Mouse (Mus musculus) heart, embryonic 13.5 days (tissue): ENCODE data around the gene Tjp2. TPM values are rescaled to one million over a fixed set of nuclear protein-coding genes. Genes with fewer than 3 reads are reported as not detected.

Source experiments
- ATAC-seq: fragments of 200-750 bp; cut with Nextera tagmentation; 2 replicates; pipeline ENCODE4 v1.8.0; 2017; ENCODE audit warnings: moderate TSS enrichment; ENCODE audit not compliant: insufficient number of reproducible peaks, low FRiP score, low TSS enrichment; ENCODE audit errors: extremely low read depth
- H3K27ac ChIP-seq: fragments of 300-500 bp; sonication (generic); replicated peaks from 2 replicates; pipeline ENCODE4 v1.5.1; 2015; ENCODE audit warnings: moderate library complexity, mild to moderate bottlenecking, inconsistent platforms
- H3K27me3 ChIP-seq: fragments of 300-500 bp; sonication (generic); replicated peaks from 2 replicates; pipeline ENCODE4 v1.6.1; 2015; ENCODE audit warnings: mild to moderate bottlenecking, inconsistent platforms
- H3K36me3 ChIP-seq: fragments of 300-500 bp; sonication (generic); 2 replicates; pipeline ENCODE4 v1.6.1; 2015; ENCODE audit warnings: mild to moderate bottlenecking, inconsistent platforms
- H3K4me1 ChIP-seq: fragments of 300-500 bp; sonication (generic); 2 replicates; pipeline ENCODE4 v1.6.1; 2015; ENCODE audit warnings: inconsistent platforms
- H3K4me2 ChIP-seq: fragments of 300-500 bp; sonication (generic); 2 replicates; pipeline ENCODE4 v1.6.1; 2015; ENCODE audit warnings: inconsistent platforms, mild to moderate bottlenecking, moderate library complexity
- H3K4me3 ChIP-seq: fragments of 300-500 bp; sonication (generic); 2 replicates; pipeline ENCODE4 v1.5.1; 2015; ENCODE audit warnings: moderate library complexity, mild to moderate bottlenecking, inconsistent platforms
- H3K9ac ChIP-seq: fragments of 300-500 bp; sonication (generic); 2 replicates; pipeline ENCODE4 v1.6.1; 2015; ENCODE audit warnings: inconsistent platforms, mild to moderate bottlenecking, moderate library complexity
- H3K9me3 ChIP-seq: fragments of 300-500 bp; sonication (generic); 2 replicates; pipeline ENCODE4 v1.6.1; 2016; ENCODE audit warnings: inconsistent platforms
- WGBS: fragments of 180-500 bp; shearing (Covaris S2); methylation state at CpG from one replicate; pipeline ENCODE4 v1.1.7; 2015; ENCODE audit warnings: mixed read lengths; 5-methylcytosine and 5-hydroxymethylcytosine counted together
- polyA plus RNA-seq: library from polyadenylated mRNA; unstranded; fragments of >200 nt; fragmentation: Nextera tagmentation; extraction: Ambion mirVana; gene quantifications from 2 replicates; pipeline ENCODE4 v1.2.1, GENCODE M21; 2015

The Tjp2 gene
- polyA plus RNA-seq, 1 experiment from 2014 or later: 22.7 TPM

DNA sequence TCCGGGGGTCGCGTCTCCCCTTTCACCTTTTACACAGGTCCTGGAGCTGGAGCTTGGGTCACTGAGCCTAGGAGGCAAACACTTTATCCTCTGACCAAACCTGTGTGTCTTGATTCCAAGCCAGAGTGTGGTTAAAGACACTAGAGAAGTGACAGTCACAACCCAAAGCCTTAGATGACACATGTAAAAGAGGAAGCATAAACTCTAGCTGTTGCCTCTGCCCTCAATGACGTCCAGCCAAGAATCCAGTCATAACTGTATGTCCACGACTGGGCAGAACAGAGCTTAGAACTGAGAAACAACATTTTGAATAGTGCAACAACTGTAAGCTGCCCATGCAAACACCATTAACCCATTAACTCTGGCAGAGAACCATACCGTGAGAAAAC is 68.8 kb downstream of the Tjp2 start:
- Histone ChIP-seq H3K27ac (no peak overlapping the region), H3K36me3 (no peaks in the 10 kb centered on the region), H3K9ac (no peak overlapping the region), H3K9me3 (no peaks in the 10 kb centered on the region), H3K4me3 (no peak overlapping the region), H3K4me1 (peaks cover 37% of the 10 kb centered on the region), H3K27me3 (no peaks in the 10 kb centered on the region), H3K4me2 (no peak overlapping the region)
- ATAC-seq: no peak
- 66% methylated on average over 6 of the region's 6 CpGs for WGBS

DNA sequence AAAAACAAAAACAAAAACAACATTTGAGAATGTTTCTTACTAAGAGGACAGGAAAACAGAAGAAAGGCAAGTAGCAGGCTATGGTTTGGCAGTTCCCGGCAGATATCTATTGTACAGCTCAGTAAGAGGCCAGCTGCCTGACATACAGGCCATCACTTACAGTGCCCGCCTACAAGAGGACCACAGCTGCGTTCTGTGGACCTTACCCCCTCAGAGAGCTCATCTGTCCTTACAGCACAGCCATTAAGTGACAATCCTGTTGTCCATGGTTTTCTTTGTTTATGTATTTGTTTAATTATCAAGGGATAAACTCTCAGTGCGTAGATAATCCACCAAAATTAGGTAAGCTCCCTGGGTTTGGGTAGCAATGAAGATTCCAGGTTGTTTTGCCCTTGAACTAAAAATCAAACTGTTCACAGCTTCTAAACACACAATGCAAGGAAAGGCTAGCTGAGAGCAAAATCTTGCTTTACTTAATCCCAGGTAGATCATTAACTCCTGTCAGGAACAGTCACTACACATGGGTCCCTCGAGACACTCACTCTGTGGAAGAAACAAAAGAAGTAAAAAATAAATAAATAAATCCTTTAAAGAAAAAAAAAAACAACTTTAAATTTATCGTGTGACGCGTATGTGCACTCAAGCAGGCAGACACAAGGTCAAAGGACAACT is 69.3 kb downstream of the Tjp2 start:
- no peak overlapping the region for H3K4me3 ChIP-seq
- 71% methylated on average over 8 of the region's 8 CpGs for WGBS
- H3K27me3 ChIP-seq: no peaks in the 10 kb centered on the region
- H3K4me2 ChIP-seq: no peak overlapping the region
- H3K4me1 ChIP-seq: peaks cover 34% of the 10 kb centered on the region
- H3K9ac ChIP-seq: no peak overlapping the region
- no peaks in the 10 kb centered on the region for H3K9me3 ChIP-seq
- no peaks in the 10 kb centered on the region for H3K36me3 ChIP-seq
- ATAC-seq: no peak
- H3K27ac ChIP-seq: no peak overlapping the region

DNA sequence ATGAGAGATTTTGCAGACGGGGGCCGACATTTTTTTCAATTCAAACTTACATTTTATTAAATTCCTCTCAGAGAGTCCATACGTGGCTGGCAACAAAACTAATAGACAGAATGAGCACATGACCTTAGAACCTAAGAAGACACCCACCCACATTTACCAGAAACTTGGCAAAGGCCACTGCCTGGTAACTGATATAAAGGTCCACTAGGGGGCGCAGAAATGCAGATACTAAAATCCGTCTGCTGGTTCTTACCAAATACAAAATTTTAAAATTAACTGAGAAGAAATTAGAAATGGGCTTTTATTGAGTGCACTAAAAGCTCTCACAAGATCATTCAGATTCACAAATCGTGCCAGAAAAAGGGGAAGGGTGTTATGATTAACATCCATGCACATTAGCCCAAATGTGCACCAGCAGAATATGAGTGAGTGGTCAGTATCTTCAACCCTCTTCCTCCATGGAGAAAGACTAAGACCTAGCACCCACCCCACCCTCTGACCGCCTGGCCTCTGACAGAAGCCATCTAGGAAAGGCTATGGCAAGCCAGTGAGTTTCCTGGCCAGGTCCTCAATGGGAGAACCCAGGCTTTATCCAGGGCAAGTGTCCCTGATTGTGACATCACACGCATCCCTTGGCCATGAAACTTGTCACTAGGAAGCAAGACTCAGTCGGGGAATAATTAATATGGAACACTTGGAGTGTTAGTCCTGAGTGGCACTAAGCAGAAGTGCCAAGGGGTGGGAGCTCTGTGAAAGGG is 71.4 kb downstream of the Tjp2 start:
- Histone ChIP-seq H3K9me3 (no peaks in the 10 kb centered on the region), H3K4me2 (no peak overlapping the region), H3K4me1 (peaks cover 16% of the 10 kb centered on the region; the same call in 1 of the 2 replicates), H3K36me3 (peaks cover 5% of the 10 kb centered on the region), H3K9ac (no peak overlapping the region), H3K27ac (no peak overlapping the region), H3K27me3 (no peaks in the 10 kb centered on the region), H3K4me3 (no peak overlapping the region)
- ATAC-seq: no peak
- WGBS: 46% methylated on average over 9 of the region's 9 CpGs

DNA sequence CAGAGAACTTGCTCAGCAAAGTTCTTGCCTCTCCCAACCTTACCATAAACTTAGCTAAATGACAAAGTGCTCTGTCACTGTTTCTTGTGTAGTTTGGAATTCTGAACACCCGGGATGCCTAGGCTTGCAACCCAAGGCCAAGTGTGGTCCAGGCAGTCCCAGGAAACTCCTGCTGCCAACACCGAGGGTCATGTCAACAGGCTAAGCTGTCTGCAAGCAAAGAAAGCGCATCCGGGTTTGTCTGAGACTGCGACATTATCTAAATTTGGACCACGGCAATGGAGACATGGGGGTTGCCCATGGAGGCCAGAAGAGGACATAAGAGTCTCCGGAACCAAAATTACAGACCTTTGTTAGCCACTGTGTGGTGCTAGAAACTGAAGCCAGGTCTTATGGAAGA is 80.8 kb downstream of the Tjp2 start:
- ATAC-seq: no peak
- WGBS: 49% methylated on average over 7 of the region's 7 CpGs
- H3K4me3 ChIP-seq: no peak overlapping the region

DNA sequence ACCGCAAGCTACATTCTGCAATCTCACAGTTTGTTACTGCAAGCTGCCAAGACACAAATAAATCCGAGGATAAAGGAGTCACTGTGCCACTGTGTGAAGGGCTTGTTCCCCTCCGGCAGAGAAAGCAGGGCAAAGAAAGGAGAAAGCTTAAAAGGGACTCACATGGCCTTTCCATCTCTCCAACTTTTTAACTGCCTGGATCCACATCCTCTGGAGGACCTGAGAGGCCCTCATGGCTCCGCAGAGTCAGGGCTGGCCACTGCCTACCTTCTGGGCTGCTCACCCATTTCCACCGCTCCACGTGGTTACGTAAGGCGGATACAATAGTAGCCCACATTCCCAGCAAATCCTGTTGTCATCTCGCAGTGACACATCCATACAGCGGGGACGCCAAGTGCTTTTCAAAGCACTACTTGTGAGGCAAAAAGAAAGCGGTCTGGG is 82.2 kb downstream of the Tjp2 start:
- Histone ChIP-seq H3K4me2 (no peak overlapping the region), H3K4me3 (no peak overlapping the region), H3K36me3 (peaks cover 29% of the 10 kb centered on the region), H3K4me1 (peaks cover 45% of the 10 kb centered on the region), H3K9me3 (no peaks in the 10 kb centered on the region), H3K27ac (no peak overlapping the region; the same call in 1 of the 2 replicates), H3K9ac (no peak overlapping the region), H3K27me3 (no peaks in the 10 kb centered on the region)
- ATAC-seq: no peak
- WGBS: 81% methylated on average over 12 of the region's 12 CpGs

More for the DNA sequence above, 80.8 kb downstream of the Tjp2 start:
- Histone ChIP-seq H3K9ac (no peak overlapping the region), H3K36me3 (peaks cover 36% of the 10 kb centered on the region), H3K27ac (no peak overlapping the region; the same call in 1 of the 2 replicates), H3K9me3 (no peaks in the 10 kb centered on the region), H3K4me1 (peaks cover 45% of the 10 kb centered on the region), H3K4me2 (no peak overlapping the region), H3K27me3 (no peaks in the 10 kb centered on the region)

DNA sequence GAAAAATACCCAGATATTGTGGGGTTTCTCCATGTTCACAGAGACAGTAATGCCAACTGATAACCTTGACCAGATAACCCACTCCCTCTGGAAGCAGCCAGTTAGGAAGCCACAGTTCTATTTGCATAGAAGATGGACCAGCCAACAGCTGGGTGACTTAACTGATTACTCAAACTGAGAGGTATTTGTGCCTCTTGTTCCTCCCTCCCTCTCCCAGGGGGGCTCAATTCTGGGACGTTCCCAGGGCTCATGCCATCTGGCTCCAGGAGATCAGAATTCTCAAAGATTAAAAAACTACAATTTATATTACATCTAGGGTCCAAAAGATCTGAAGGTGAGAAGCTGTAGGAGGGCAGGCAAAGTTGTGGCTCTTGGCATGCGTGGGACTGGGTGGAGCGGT is 84.5 kb downstream of the Tjp2 start:
- H3K27me3 ChIP-seq: no peaks in the 10 kb centered on the region

DNA sequence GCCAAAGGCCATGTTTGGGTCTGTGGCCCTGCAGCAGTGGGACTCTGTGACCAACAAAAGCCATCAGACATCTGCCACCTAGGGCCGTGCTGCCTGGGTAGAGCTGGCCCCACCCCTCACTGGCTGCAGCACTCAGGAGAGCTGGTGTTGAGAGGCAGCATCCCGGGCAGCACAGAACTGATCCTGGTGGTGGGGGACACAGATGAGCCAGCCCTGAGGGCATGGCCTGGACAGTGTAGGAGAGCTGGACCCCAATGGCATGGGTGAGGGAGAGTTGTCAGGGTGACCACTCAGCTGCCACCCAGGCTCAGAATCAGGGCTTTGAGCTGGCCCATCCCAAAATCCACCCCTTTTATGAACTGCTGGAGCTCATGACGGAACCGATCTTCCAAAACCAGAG is 87.4 kb downstream of the Tjp2 start:
- no peak overlapping the region for H3K27ac ChIP-seq
- no peaks in the 10 kb centered on the region for H3K27me3 ChIP-seq
- H3K4me1 ChIP-seq: peaks cover 40% of the 10 kb centered on the region
- H3K9me3 ChIP-seq: no peaks in the 10 kb centered on the region
- 68% methylated on average over 4 of the region's 4 CpGs for WGBS
- no peak for ATAC-seq
- peaks cover 19% of the 10 kb centered on the region for H3K36me3 ChIP-seq
- H3K4me3 ChIP-seq: no peak overlapping the region
- no peak overlapping the region for H3K9ac ChIP-seq
- no peak overlapping the region for H3K4me2 ChIP-seq

More for the DNA sequence above, 84.5 kb downstream of the Tjp2 start:
- Histone ChIP-seq H3K36me3 (peaks cover 18% of the 10 kb centered on the region), H3K4me1 (peaks cover 50% of the 10 kb centered on the region), H3K9ac (no peak overlapping the region), H3K4me2 (no peak overlapping the region), H3K9me3 (no peaks in the 10 kb centered on the region), H3K27ac (no peak overlapping the region), H3K4me3 (no peak overlapping the region)
- WGBS: 64% methylated on average over 3 of the region's 3 CpGs
- ATAC-seq: no peak

DNA sequence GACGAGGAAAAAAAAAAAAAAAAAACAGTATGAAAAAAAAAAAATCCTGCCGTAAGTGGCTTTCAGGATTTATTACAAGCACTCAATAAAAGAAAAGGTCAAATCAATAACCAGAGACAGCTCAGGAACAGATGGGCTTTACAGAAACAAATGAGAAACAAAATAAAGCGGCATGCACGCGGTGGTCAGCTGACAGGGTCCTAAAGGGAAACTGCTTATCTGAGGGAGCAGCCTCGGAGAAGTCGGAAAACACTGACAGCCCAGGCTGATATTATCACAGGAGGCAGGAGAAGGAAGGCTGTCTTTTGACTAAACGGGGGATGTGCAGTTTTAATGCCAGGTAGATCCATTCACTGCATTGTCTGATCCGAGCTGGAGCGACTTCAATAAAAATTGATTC is 89.8 kb downstream of the Tjp2 start:
- ATAC-seq: no peak
- H3K9me3 ChIP-seq: 0 out of 2 replicates have a peak, but pooled peaks cover 6% of the 10 kb centered on the region
- peak overlapping the region; percentile 68 for H3K4me2 ChIP-seq
- H3K4me1 ChIP-seq: peaks cover 22% of the 10 kb centered on the region
- H3K27me3 ChIP-seq: no peaks in the 10 kb centered on the region
- H3K27ac ChIP-seq: 0 out of 2 replicates have a peak overlapping the region, but pooled peaks have one; percentile 8
- peak overlapping the region; percentile 65 for H3K9ac ChIP-seq
- WGBS: 23% methylated on average over 10 of the region's 10 CpGs
- H3K4me3 ChIP-seq: peak overlapping the region; percentile 45
- H3K36me3 ChIP-seq: peaks cover 43% of the 10 kb centered on the region

DNA sequence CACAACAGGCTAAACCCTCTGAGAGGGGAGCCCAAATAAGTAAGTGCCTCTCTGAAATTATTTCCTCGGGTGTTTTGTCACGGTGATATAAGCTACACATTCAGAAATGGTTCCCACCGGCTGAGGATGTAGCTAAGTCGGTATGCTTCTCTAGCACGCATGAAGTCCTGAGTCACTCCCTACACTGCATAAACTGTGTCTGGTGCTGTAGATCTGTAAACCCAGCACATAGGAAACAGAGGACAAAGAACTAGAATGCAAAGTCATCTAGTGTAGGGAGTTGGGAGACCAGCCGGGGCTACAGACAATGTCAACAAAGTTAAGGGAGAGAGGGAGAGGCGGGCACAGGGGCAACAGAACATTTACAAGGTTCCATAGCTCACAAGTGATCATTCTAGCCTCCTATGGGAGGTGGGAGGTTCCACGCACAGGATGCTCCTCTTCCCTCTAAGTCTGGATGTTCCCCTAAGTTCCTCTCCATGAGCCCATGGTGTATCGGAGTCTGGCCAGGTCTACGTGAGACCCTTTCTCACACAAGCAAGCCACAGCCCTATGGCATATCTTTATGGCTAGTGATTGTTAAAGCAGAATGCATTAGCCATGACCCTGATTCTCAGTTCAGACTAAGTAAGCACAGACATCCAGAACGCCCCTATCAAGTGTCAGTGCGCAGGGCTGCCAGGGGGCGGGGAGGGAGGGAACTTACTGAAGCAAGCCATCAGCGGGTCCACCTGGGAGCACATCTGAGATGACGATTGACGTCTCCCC is 90.5 kb downstream of the Tjp2 start:
- 61% methylated on average over 16 of the region's 16 CpGs for WGBS
- peak overlapping the region; percentile 12; the same call in 1 of the 2 replicates for H3K27ac ChIP-seq

DNA sequence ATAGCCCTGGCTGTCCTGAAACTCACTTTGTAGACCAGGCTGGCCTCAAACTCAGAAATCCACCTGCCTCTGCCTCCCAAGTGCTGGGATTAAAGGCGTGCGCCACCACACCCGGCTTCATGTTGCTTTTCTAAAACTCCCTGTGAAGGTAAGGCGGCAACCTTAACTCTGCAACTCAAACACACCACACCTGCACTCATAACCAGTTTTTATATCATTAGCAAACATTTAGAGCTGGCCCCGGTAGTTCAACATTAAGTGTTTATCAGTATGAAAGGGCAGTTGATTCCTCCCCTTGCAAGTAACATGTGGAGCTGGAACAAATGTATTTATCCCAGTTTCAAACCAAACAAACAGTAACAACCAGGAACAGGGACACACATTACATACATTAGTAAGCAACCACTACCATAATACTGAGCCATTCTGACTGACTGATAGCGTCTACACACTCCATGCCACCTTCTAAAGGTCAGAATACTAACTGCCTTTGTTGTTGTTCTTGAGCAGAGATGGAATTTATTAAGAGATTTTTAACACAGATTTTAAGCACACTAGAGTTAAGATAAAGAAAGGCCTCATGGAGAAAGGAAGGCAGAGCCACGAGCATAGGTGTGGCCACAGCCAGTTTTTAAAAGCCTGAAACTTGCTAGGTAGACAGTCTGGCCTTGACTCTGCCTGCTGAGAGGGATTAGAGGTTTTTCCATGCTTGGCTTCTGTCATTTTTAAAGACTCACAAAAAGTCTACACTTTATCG is 101.1 kb downstream of the Tjp2 start:
- H3K36me3 ChIP-seq: peaks cover 73% of the 10 kb centered on the region
- WGBS: 85% methylated on average over 8 of the region's 8 CpGs

More for the DNA sequence above, 90.5 kb downstream of the Tjp2 start:
- Histone ChIP-seq H3K4me3 (peak overlapping the region; percentile 45), H3K4me1 (peaks cover 15% of the 10 kb centered on the region), H3K27me3 (no peaks in the 10 kb centered on the region), H3K9me3 (0 out of 2 replicates have a peak, but pooled peaks cover 6% of the 10 kb centered on the region), H3K9ac (peak overlapping the region; percentile 65), H3K36me3 (peaks cover 50% of the 10 kb centered on the region), H3K4me2 (peak overlapping the region; percentile 68)
- no peak for ATAC-seq

More for the DNA sequence above, 101.1 kb downstream of the Tjp2 start:
- Histone ChIP-seq H3K4me2 (no peak overlapping the region), H3K9me3 (no peaks in the 10 kb centered on the region), H3K4me1 (peaks cover 30% of the 10 kb centered on the region), H3K9ac (0 out of 2 replicates have a peak overlapping the region, but pooled peaks have one; percentile 1), H3K27me3 (no peaks in the 10 kb centered on the region), H3K27ac (peak overlapping the region; percentile 12; the same call in 1 of the 2 replicates), H3K4me3 (no peak overlapping the region)
- no peak for ATAC-seq
